Mouse (Mus musculus): Measurements from ENCODE around the gene Ivns1abp. TPM values are rescaled to one million over a fixed set of nuclear protein-coding genes. Genes with fewer than 3 reads are reported as not detected.
"Not testable (repeated sequence)": the region's sequence is repeated elsewhere in the genome, so short reads cannot be mapped to it uniquely, and the experiment has no call there.

The Ivns1abp gene
- 212 and 230 TPM in 2 replicates for polyA plus RNA-seq (2015; fragmentation: Nextera tagmentation; extraction: Ambion mirVana)

DNA sequence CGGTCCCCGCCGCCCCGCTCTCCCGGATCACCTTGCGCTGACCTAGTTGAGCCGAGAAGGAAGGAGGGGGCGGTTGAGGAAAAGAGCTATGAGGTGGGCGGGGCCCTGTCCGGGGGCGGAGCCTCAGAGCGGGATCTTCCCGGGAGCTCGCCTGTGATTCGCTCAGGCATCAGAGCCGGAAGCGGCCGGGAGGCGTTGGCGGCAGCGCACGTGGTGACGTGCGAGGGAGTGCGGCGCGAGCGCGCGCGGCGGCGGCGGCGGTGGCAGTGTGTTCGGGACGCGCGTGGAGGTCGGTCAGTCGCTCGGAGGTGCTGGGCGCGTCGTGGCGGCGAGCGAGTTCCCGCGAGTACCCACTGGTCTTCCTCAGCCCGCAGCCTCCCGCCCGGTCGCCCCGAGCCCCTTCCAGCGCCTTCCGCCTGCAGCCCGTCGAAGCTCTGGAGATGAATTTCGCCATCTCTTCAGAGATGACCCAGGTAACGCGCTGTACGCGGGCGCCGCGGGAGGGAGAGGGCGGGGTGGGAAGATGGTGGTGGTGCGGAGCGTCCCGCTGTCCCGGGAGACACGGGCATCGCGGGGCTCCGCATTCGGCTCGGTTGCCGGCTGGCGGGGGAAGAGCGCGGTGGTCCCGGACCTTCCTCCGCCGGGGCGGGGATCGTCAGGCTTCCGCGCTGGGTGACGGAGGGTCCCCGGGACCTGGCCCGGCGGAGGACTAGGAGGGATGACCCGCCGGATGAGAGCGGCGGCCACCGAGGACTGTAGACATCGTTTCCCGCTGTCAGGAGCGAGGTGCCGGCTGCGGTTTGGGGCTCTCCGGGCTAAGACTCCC, at the start of gene Ivns1abp:
Gene Ivns1abp (plus strand): TSS at position 195 of the 826 bp plus-strand sequence.
- no peaks in the 10 kb centered on the region for H3K9me3 ChIP-seq (ENCODE audit: control insufficient read depth, low read length)
- under 1% methylated on average over 86 of the region's 104 CpGs for WGBS

GRCm38 (mm10) chr1:151295486-151295885, 48.8 kb upstream of the Ivns1abp start:
- H3K4me3 ChIP-seq (ENCODE audit: low read length): no peak overlapping the region
- no peak for ATAC-seq (ENCODE audit: low read depth)
- no peak overlapping the region for H3K9ac ChIP-seq (ENCODE audit: low read length)
- H3K27me3 ChIP-seq (ENCODE audit: control insufficient read depth, insufficient read depth, low read depth, low read length): no peaks in the 10 kb centered on the region
- no peaks in the 10 kb centered on the region for H3K36me3 ChIP-seq (ENCODE audit: control insufficient read depth, insufficient read depth, low read length)
- no peak overlapping the region for H3K4me2 ChIP-seq (ENCODE audit: low read depth, low read length)
- H3K27ac ChIP-seq (ENCODE audit: low read length): no peak overlapping the region
- H3K9me3 ChIP-seq (ENCODE audit: control insufficient read depth, low read length): no peaks in the 10 kb centered on the region
- 36% methylated on average over 3 of the region's 3 CpGs for WGBS
- no peaks in the 10 kb centered on the region for H3K4me1 ChIP-seq (replicated peaks; ENCODE audit: control insufficient read depth, insufficient read depth, low read length)

More for the DNA sequence above, at the start of gene Ivns1abp:
- Histone ChIP-seq H3K27me3 (ENCODE audit: control insufficient read depth, insufficient read depth, low read depth, low read length) (no peaks in the 10 kb centered on the region), H3K9ac (ENCODE audit: low read length) (peak within 1 kb of the TSS; percentile 89), H3K4me3 (ENCODE audit: low read length) (peak within 1 kb of the TSS; percentile 93), H3K4me2 (ENCODE audit: low read depth, low read length) (peak within 1 kb of the TSS; percentile 79), H3K4me1 (replicated peaks; ENCODE audit: control insufficient read depth, insufficient read depth, low read length) (peaks cover 34% of the 10 kb centered on the region), H3K36me3 (ENCODE audit: control insufficient read depth, insufficient read depth, low read length) (no peaks in the 10 kb centered on the region), H3K27ac (ENCODE audit: low read length) (peak within 1 kb of the TSS; percentile 92)
- peak; percentile 91 for ATAC-seq (ENCODE audit: low read depth)

DNA sequence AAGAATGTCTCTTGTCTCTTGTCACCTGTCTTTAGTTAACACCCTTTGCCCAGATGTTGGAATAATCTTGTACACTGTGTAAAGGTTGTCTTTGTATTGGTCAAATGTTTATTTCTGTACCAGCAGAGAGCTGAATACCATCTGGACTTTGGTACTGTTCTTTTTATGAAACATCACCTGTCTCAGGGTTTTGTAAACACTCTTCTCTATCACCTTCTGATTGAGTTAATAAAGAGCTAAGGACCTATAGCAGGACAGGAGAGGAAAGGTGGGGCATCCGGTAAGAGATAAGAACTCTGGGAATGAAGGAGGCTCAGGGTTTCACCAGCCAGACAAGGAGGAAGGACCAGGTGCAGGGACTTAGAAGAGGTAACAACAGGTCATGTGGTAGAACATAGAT, 47.7 kb upstream of the Ivns1abp start:
- ATAC-seq (ENCODE audit: low read depth): no peak
- Histone ChIP-seq H3K4me2 (ENCODE audit: low read depth, low read length) (no peak overlapping the region), H3K9ac (ENCODE audit: low read length) (no peak overlapping the region), H3K4me1 (replicated peaks; ENCODE audit: control insufficient read depth, insufficient read depth, low read length) (no peaks in the 10 kb centered on the region), H3K4me3 (ENCODE audit: low read length) (no peak overlapping the region), H3K9me3 (ENCODE audit: control insufficient read depth, low read length) (no peaks in the 10 kb centered on the region), H3K27me3 (ENCODE audit: control insufficient read depth, insufficient read depth, low read depth, low read length) (no peaks in the 10 kb centered on the region), H3K27ac (ENCODE audit: low read length) (no peak overlapping the region), H3K36me3 (ENCODE audit: control insufficient read depth, insufficient read depth, low read length) (no peaks in the 10 kb centered on the region)
- WGBS: 14% methylated on average over 1 of the region's 1 CpGs

GRCm38 (mm10) chr1:151297025-151297424, 47.3 kb upstream of the Ivns1abp start:
- Histone ChIP-seq H3K4me1 (replicated peaks; ENCODE audit: control insufficient read depth, insufficient read depth, low read length) (no peaks in the 10 kb centered on the region), H3K9me3 (ENCODE audit: control insufficient read depth, low read length) (no peaks in the 10 kb centered on the region), H3K27ac (ENCODE audit: low read length) (no peak overlapping the region), H3K4me2 (ENCODE audit: low read depth, low read length) (no peak overlapping the region), H3K36me3 (ENCODE audit: control insufficient read depth, insufficient read depth, low read length) (no peaks in the 10 kb centered on the region), H3K4me3 (ENCODE audit: low read length) (no peak overlapping the region), H3K27me3 (ENCODE audit: control insufficient read depth, insufficient read depth, low read depth, low read length) (no peaks in the 10 kb centered on the region), H3K9ac (ENCODE audit: low read length) (no peak overlapping the region)
- no peak for ATAC-seq (ENCODE audit: low read depth)
- 38% methylated on average over 6 of the region's 6 CpGs for WGBS

DNA sequence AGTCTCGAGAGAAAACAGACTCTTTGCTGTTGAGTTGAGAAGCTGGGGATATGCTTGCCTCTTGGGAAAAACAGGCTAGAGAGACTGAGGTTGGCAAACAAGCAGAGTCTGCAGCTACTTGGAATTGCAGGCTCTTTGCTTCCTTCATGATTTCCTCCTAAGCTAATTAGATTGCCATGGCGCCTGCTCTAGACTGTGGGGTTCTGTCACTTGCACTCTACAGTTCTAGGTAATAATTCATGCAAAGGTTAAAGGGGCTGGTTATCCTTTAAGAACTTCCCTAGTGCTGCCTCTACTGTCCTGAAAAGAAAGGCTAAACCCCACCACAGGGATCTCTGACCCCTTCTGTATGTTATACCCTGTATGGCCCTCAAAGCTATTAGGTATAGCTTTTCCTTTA, 46.7 kb upstream of the Ivns1abp start:
- Histone ChIP-seq H3K36me3 (ENCODE audit: control insufficient read depth, insufficient read depth, low read length) (no peaks in the 10 kb centered on the region), H3K9me3 (ENCODE audit: control insufficient read depth, low read length) (no peaks in the 10 kb centered on the region), H3K4me1 (replicated peaks; ENCODE audit: control insufficient read depth, insufficient read depth, low read length) (no peaks in the 10 kb centered on the region), H3K4me3 (ENCODE audit: low read length) (no peak overlapping the region), H3K4me2 (ENCODE audit: low read depth, low read length) (no peak overlapping the region), H3K9ac (ENCODE audit: low read length) (no peak overlapping the region), H3K27me3 (ENCODE audit: control insufficient read depth, insufficient read depth, low read depth, low read length) (no peaks in the 10 kb centered on the region), H3K27ac (ENCODE audit: low read length) (no peak overlapping the region)
- 65% methylated on average over 2 of the region's 2 CpGs for WGBS
- no peak for ATAC-seq (ENCODE audit: low read depth)

DNA sequence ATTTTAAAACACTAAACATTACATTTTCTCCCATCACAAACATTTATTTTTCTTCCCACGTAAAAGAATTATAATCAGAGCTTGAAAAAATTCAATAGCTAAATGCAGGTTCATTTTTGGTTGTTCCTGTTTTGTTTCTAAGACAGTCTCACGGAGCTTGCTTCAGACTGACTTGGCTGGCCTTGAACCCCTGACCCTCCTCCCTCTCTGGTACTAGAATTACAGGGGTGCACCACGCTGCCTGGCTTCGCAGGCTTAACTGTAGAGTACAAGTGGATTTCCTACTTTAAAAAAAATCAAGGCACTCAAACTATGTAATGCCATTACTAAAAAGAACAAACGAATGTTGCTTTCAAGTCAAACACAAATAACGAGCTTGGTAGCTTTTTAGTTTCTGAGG, 42.8 kb upstream of the Ivns1abp start:
- 40% methylated on average over 6 of the region's 6 CpGs for WGBS
- no peak overlapping the region for H3K4me2 ChIP-seq (ENCODE audit: low read depth, low read length)
- ATAC-seq (ENCODE audit: low read depth): no peak
- no peaks in the 10 kb centered on the region for H3K36me3 ChIP-seq (ENCODE audit: control insufficient read depth, insufficient read depth, low read length)
- no peak overlapping the region for H3K9ac ChIP-seq (ENCODE audit: low read length)
- H3K9me3 ChIP-seq (ENCODE audit: control insufficient read depth, low read length): no peaks in the 10 kb centered on the region
- no peak overlapping the region for H3K4me3 ChIP-seq (ENCODE audit: low read length)
- H3K4me1 ChIP-seq (replicated peaks; ENCODE audit: control insufficient read depth, insufficient read depth, low read length): no peaks in the 10 kb centered on the region
- H3K27me3 ChIP-seq (ENCODE audit: control insufficient read depth, insufficient read depth, low read depth, low read length): no peaks in the 10 kb centered on the region
- no peak overlapping the region for H3K27ac ChIP-seq (ENCODE audit: low read length)

DNA sequence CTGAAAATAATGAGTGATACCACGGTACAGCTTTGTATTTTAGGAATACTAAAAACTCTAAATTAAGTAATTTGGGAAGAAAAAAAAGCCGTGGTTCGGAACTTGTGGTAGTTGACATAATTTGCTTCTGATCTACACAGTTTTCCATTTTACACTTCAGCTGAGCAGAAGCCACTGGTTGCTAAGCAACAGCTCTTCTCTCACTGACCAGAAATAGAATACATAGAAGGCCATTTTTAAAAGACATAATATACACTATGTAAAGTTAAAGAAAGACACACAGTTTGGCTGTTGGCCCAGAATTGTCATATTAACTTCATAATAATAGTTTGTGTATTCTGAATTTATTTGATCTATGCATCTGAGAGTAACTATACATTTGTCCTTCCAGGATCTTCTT, 42.4 kb upstream of the Ivns1abp start:
- H3K27ac ChIP-seq (ENCODE audit: low read length): no peak overlapping the region
- H3K9me3 ChIP-seq (ENCODE audit: control insufficient read depth, low read length): no peaks in the 10 kb centered on the region
- no peak for ATAC-seq (ENCODE audit: low read depth)
- no peak overlapping the region for H3K4me2 ChIP-seq (ENCODE audit: low read depth, low read length)
- H3K36me3 ChIP-seq (ENCODE audit: control insufficient read depth, insufficient read depth, low read length): no peaks in the 10 kb centered on the region
- H3K27me3 ChIP-seq (ENCODE audit: control insufficient read depth, insufficient read depth, low read depth, low read length): no peaks in the 10 kb centered on the region
- H3K4me1 ChIP-seq (replicated peaks; ENCODE audit: control insufficient read depth, insufficient read depth, low read length): no peaks in the 10 kb centered on the region
- WGBS: 37% methylated on average over 3 of the region's 3 CpGs
- H3K4me3 ChIP-seq (ENCODE audit: low read length): no peak overlapping the region
- no peak overlapping the region for H3K9ac ChIP-seq (ENCODE audit: low read length)

DNA sequence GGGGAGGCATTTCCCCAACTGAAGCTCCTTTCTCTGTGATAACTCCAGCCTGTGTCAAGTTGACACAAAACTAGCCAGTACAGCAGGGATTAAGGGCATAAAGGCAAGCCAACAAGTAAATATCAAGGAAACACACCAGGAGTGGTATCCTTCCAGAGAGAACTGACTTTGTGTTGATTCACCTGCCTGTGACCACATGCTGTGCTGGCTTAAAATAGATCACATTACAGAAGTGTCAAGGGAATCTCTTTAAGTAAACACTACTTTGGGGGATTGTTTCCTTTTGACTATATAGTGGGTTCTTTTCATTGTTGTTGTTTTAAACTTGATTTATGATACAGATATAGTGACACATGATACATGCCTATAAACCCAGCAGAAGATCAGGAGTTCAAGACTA, 41.0 kb upstream of the Ivns1abp start:
- H3K9ac ChIP-seq (ENCODE audit: low read length): no peak overlapping the region
- H3K4me1 ChIP-seq (replicated peaks; ENCODE audit: control insufficient read depth, insufficient read depth, low read length): no peaks in the 10 kb centered on the region
- no peaks in the 10 kb centered on the region for H3K9me3 ChIP-seq (ENCODE audit: control insufficient read depth, low read length)
- H3K36me3 ChIP-seq (ENCODE audit: control insufficient read depth, insufficient read depth, low read length): no peaks in the 10 kb centered on the region
- no peak for ATAC-seq (ENCODE audit: low read depth)
- no peak overlapping the region for H3K4me3 ChIP-seq (ENCODE audit: low read length)
- H3K27ac ChIP-seq (ENCODE audit: low read length): no peak overlapping the region
- no peak overlapping the region for H3K4me2 ChIP-seq (ENCODE audit: low read depth, low read length)
- no peaks in the 10 kb centered on the region for H3K27me3 ChIP-seq (ENCODE audit: control insufficient read depth, insufficient read depth, low read depth, low read length)

DNA sequence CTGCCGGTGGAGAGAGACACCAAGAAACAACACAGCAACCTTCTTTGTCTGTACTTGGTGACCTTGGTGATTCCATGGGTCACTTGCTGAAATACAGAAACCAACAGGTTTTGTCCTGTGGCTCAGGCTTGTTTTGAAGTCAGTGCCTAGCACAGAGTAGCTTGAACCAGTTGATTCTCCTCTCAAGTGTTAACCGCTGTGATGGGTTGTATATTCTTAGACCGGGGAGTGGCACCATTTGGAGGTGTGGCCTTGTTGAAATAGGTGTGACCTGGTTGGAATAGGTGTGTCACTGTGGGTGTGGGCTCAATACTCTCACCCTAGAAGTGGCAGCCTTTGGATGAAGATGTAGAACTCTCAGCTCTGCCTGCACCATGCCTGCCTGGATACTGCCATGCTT, 39.3 kb upstream of the Ivns1abp start:
- H3K36me3 ChIP-seq (ENCODE audit: control insufficient read depth, insufficient read depth, low read length); H3K4me1 ChIP-seq (replicated peaks; ENCODE audit: control insufficient read depth, insufficient read depth, low read length); H3K4me2 ChIP-seq (ENCODE audit: low read depth, low read length); H3K27me3 ChIP-seq (ENCODE audit: control insufficient read depth, insufficient read depth, low read depth, low read length); H3K9ac ChIP-seq (ENCODE audit: low read length); H3K4me3 ChIP-seq (ENCODE audit: low read length); H3K9me3 ChIP-seq (ENCODE audit: control insufficient read depth, low read length); H3K27ac ChIP-seq (ENCODE audit: low read length); ATAC-seq (ENCODE audit: low read depth): not testable (repeated sequence)
- 83% methylated on average over 3 of the region's 3 CpGs for WGBS
